Mouse (Mus musculus): ENCODE data around the gene Slc22a15.
A peak's percentile ranks its signal among the peaks of the same experiment; 100 is the strongest.

Slc22a15 gene

GRCm38 (mm10) chr3:101917665-101918064, 6.6 kb downstream of the Slc22a15 start:
- DNase-seq (ENCODE audit: low spot score in 2 of 2) = no peak

- DNase-seq (ENCODE audit: low spot score in 2 of 2) = no peak
These were observed 7.7 kb downstream of the Slc22a15 start for GRCm38 (mm10) chr3:101916525-101916924.

GRCm38 (mm10) chr3:101915048-101915801, 9.0 kb downstream of the Slc22a15 start:
- no peak for DNase-seq (ENCODE audit: low spot score in 2 of 2)

- no peak for DNase-seq (ENCODE audit: low spot score in 2 of 2)
These were observed 10.0 kb downstream of the Slc22a15 start for GRCm38 (mm10) chr3:101914266-101914665.

GRCm38 (mm10) chr3:101912041-101912440, 12.2 kb downstream of the Slc22a15 start:
- no peak for DNase-seq (ENCODE audit: low spot score in 2 of 2)

GRCm38 (mm10) chr3:101907049-101907448, 17.2 kb downstream of the Slc22a15 start:
- no peak for DNase-seq (ENCODE audit: low spot score in 2 of 2)

GRCm38 (mm10) chr3:101904776-101905175, 19.5 kb downstream of the Slc22a15 start:
- DNase-seq (ENCODE audit: low spot score in 2 of 2) = no peak

GRCm38 (mm10) chr3:101903091-101903490, 21.2 kb downstream of the Slc22a15 start:
- no peak for DNase-seq (ENCODE audit: low spot score in 2 of 2)

GRCm38 (mm10) chr3:101902344-101902743, 21.9 kb downstream of the Slc22a15 start:
- DNase-seq (ENCODE audit: low spot score in 2 of 2) = no peak

- DNase-seq (ENCODE audit: low spot score in 2 of 2) = no peak
These were observed 26.8 kb downstream of the Slc22a15 start for GRCm38 (mm10) chr3:101897377-101897974.

GRCm38 (mm10) chr3:101896893-101897292, 27.4 kb downstream of the Slc22a15 start:
- peak; percentile 23 to 54 for DNase-seq (ENCODE audit: low spot score in 2 of 2)

GRCm38 (mm10) chr3:101895376-101895910, 28.8 kb downstream of the Slc22a15 start:
- peak in 1 of 2 experiments; percentile 32 for DNase-seq (ENCODE audit: low spot score in 2 of 2)

- DNase-seq (ENCODE audit: low spot score in 2 of 2) = no peak
These were observed 38.7 kb downstream of the Slc22a15 start for GRCm38 (mm10) chr3:101885591-101885990.

GRCm38 (mm10) chr3:101885041-101885440, 39.2 kb downstream of the Slc22a15 start:
- DNase-seq (ENCODE audit: low spot score in 2 of 2) = no peak

- DNase-seq (ENCODE audit: low spot score in 2 of 2) = no peak
These were observed 40.4 kb downstream of the Slc22a15 start for GRCm38 (mm10) chr3:101883902-101884301.

- no peak for DNase-seq (ENCODE audit: low spot score in 2 of 2)
These were observed 42.5 kb downstream of the Slc22a15 start for GRCm38 (mm10) chr3:101881721-101882120.

GRCm38 (mm10) chr3:101880818-101881217, 43.4 kb downstream of the Slc22a15 start:
- no peak for DNase-seq (ENCODE audit: low spot score in 2 of 2)

- no peak for DNase-seq (ENCODE audit: low spot score in 2 of 2)
These were observed 46.1 kb downstream of the Slc22a15 start for GRCm38 (mm10) chr3:101878136-101878535.

GRCm38 (mm10) chr3:101876459-101877285, 47.6 kb downstream of the Slc22a15 start:
- no peak for DNase-seq (ENCODE audit: low spot score in 2 of 2)

- DNase-seq (ENCODE audit: low spot score in 2 of 2) = no peak
These were observed 48.9 kb downstream of the Slc22a15 start for GRCm38 (mm10) chr3:101875258-101875920.

- no peak for DNase-seq (ENCODE audit: low spot score in 2 of 2)
These were observed 51.1 kb downstream of the Slc22a15 start for GRCm38 (mm10) chr3:101873061-101873675.
